Mouse (Mus musculus) liver, embryonic 14.5 days (tissue): ENCODE results near the gene Cdkl4.

Experiments used
- CTCF ChIP-seq: IDR thresholded peaks from 2 replicates; pipeline ENCODE4 v1.5.1; 2016; ENCODE audit warnings: antibody characterized with exemption, low read depth, control low read depth
- EP300 ChIP-seq: IDR thresholded peaks from 2 replicates; pipeline ENCODE4 v1.6.1; 2016; ENCODE audit warnings: antibody characterized with exemption, low read depth

GRCm38 (mm10) chr17:80577639-80578038 is at the start of gene Cdkl4:
- TF ChIP-seq CTCF, result no peak
- TF ChIP-seq EP300, result no peak
